Mouse (Mus musculus) adipocyte (in vitro differentiated cells): ENCODE results near the gene Pla2g6.

Source experiments
- DNase-seq: peaks from one replicate; pipeline ENCODE4 v3.0.0-alpha.2; 2016; ENCODE audit warnings: low spot score

Pla2g6 gene

DNA sequence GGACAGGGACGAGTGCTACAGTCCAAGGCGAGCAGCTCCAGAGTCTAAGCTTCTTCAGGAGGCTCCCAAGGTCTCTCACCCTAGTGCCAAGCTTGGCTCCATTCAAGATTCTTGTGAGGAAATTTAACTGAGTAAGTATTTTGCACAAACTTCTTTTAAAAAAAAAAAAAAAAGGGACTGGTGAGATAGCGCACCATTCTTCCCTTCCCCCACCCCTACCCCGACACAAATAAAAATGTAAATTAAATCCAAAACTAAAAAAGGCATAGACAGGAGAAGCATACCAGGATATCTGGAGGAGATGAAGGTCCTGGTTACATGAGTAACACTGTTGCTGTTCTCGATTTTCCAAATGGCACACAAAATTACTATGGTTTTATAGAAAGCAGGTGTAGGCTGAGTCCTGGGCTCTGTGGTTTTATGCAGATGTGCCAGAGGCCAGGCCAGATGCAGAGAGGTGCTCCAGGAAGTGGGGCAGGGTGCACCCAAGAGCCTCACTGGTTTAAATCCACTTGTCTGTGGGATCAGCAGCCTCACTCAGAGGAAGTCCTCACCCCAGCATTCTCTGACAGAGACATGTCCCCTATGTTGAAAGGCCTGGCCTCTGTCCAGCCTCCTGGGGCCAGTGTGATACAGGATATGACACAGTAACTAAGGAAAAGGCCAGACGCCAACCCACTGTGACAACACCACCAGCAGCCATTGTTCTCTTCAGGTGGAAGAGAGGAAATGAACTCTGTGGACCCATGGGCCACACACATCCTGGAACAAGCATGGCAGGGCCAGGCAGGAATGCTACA lies 5.0 kb downstream of the Pla2g6 start:
- peak; percentile 88 for DNase-seq

DNA sequence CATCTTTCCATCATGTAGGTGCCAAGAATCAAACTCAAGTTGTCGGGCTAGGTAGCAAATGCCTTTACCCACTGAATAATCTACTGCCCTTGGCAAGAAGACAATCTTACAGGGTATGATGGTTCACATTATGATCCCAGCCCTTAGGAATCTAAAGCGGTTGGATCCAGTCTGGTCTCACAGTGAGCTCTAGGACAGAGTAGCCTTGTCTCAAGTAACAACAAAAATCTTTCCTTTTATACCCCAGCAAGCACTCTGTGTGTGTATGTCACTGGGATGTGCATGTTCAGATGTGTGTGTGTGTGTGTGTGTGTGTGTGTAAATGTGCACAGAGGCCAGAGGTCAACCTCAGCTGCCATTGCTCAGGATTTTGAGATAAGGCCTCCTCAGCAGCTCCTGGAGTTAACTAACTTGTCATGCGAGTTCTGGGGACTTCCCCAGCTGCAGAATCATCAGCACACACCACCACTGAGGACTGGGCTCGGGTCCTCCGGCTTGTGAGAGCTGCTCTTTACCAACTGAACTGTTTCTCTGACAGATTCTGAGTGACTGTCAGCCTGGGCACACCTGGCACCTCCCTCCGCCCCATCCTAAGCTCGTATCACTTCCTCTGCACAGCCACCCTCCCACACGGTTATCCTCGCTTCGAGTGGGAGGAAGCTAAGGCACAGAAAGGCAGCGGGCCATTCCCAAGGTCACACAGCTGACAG lies 5.8 kb downstream of the Pla2g6 start:
- DNase-seq = peak; percentile 52

DNA sequence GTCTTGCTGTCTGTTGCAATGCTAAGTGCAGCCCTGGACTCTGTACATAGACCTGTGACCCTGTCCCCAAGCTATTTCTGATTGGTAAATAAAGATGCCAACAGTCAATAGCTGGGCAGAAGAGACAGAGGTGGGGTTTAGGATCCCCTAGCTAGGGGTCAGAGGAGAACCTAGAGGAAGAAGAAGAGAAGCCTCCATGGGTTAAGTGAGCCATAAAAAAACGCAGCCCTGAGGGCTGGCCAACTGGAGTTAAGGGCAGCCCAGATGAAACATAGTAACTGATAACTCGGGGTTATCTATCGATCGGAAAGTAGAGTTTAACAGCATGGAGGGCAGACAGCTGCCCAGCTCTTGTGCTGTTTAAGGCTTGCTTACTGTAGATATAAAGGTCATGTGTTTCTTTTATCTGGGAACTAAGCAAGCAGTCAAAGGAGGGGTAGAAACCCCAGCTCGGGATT lies 6.4 kb downstream of the Pla2g6 start:
- DNase-seq = no peak

DNA sequence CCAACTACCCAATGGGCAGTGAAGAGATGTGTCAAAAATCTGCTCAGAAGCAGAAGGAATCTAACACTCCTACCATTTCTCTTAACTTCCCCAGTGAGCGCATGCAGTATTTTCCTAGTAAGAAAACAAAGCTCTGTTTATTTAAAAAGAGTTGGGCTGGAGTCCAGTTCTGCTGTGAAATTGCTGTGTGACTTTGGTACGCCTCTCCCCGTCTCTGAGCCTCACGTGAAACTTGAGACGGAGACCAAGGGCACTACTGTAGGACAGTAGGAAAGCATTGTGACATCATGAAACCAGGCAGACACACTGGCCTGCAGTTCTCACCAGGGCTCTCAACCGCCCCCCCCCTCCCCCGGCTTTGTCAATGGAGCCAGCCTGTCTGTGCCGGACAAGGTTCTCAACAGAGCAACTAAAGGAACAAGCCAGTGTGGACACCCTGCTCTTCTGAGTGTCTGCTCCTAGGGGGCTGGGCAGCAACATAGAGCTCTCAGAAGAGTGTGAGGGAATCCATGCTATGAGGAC lies 14.3 kb downstream of the Pla2g6 start:
- DNase-seq = peak; percentile 50

DNA sequence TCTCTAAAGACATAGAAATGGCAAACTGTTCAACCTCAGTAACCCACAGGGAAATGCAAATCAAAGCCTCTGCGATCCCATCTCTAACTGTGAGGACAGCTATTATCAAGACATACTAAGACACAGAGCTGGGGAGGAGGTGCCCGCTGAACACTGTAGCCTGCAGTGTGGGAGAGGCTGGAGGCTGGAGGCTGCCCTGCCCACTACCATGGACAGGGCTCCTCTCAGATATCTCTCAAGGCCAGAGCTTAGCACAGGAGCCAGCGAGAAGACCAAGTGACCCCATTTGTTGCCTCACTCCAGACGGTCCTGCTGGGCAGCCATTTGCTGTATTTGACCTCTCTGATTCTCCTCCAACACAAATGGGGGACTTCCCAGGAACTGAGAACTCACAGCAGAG lies 20.3 kb downstream of the Pla2g6 start:
- no peak for DNase-seq

DNA sequence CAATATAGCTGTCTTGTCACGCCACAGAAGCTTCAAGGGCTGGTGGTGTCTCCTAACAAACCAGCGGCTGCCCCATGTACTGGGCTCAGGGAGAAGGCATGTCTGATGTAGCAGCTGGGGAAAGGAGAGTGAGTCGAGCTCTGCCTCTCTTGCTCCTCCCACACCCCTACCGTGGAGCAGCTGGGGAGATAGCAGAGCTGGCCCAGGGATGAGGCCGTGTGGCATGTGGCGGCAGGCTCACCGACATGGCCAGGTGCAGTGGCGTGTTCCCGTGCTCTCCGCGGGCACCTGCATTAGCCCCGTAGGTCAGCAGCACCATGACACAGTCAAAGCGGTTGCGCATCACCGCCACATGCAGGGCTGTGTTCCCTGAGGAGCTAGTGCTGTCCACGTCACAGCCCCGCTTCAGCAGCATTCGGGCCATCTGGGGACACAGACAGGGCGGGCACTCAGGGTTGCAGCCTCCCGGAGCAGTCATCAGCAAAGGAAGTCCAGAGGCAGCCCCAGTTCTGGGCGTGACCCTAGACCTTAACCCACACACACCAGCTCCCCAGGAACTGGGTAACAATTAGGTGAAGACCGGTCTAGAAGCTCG lies 22.1 kb downstream of the Pla2g6 start:
- DNase-seq = no peak

DNA sequence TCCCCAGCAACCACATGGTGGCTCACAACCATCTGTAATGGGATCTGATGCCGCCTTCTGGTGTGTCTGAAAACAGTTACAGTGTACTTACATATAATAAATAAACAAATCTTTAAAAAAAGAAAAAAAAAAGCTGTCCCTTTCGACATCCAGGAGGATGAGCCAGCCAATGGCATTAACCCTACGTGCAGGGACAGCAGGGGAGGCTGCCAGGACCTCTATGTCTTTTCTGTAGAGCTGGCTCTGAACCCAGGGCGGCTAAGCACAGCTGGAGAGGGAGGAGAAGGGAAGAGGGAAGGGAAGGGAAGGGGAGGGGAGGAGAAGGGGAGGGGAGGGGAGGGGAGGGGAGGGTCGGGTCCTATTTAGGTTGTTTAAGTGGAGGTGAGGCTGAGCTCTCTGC lies 23.4 kb downstream of the Pla2g6 start:
- peak; percentile 56 for DNase-seq

DNA sequence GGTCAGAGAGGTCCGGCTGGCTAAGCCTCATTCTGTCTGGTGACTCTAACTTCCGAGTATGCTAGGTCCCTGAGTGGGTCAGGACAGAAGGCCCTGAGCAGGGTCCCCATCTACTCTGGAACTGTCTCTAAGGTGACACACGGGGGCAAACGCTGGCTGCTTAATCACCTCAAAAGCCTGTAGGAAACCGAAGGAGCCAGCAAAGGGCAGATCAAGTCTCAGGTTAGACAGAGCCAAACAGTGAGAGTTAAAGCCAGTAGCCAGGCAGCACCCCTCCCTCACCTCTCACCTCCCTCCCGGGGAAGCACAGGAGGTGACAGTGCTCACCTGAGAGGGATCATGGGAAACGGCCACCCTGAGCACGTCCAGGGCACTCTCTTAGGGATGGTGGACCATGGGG lies 24.5 kb downstream of the Pla2g6 start:
- DNase-seq = no peak

DNA sequence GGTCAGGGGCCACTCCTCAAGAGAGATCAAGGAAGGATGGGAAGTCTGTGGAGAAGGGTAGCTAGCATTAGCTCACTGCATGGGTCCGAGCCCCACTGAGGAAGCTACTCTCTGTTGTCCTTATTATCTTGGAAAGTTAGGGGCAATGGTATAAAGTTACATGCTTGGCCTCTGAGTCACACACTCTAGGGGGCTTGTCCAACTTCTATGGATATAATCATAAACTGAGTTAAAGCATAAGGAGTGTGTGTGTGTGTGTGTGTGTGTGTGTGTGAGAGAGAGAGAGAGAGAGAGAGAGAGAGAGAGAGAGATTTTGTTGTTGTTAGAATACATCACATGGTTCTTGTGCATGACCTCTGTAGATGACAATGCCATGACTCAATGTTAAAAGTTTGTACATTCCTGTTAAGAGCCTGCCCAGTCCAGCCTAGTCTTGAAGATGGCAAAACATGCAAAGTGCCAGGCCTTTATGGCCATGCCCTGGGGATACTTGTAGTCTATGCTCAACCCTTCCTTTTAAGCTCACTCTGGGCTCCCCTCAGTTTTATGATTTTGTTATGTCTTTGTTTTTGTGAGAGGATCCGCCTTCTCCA lies 28.5 kb downstream of the Pla2g6 start:
- DNase-seq = no peak

DNA sequence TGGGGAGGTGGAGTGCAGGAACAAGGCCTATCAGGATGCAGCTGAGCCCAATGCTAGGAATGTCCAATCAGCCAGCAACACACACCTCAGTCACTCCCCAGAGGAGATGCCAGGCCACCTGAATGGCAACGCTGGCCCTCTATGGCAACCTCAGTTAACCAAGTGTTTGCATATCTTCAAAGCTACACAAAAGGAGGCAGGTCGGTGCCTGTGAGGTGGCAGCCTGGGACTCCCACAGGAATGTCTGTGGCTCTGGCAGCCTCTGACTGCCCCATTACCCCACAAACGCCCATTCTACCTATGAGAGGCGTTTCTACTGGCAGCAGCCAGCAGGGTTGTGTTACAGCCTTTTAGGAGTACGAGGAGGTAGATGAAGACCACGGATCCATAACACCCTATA lies 29.6 kb downstream of the Pla2g6 start:
- no peak for DNase-seq

DNA sequence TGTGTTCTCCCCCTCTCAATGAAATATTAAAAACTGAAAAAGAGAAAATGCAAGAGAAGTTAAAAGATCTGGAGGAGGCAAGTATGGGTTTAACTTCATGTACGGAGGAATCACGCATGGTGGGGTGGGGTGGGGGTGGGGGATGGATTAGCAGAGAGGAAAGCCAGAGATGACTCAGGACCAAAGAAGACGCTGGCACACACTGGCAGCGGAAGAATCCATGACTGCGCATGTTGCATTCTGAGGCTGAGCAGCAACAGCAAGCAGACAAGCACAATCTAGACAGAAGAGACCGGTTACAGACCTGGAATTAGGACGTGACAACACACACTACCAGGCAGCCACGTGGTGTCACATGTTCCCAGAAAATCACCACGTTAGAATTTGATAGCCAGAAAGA lies 35.4 kb downstream of the Pla2g6 start:
- DNase-seq = no peak

DNA sequence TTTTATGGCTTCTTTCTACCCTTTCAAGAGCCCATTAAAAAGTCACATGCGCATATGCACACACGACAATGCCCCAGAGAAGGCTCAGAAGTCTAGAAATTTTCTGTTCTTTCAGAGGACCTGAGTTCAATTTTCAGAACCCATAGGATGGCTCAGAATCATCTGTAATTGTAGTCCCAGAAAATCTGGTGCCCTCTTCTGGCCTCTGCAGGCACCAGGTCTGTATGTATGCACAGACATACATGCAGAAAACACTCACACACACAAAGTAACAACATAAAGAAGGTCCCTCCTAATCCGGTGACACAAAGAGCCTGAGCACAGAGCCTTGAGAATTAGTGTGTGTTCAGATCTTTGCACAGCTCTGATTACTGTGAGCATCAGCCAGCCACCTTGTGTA lies 37.9 kb downstream of the Pla2g6 start:
- DNase-seq = no peak

DNA sequence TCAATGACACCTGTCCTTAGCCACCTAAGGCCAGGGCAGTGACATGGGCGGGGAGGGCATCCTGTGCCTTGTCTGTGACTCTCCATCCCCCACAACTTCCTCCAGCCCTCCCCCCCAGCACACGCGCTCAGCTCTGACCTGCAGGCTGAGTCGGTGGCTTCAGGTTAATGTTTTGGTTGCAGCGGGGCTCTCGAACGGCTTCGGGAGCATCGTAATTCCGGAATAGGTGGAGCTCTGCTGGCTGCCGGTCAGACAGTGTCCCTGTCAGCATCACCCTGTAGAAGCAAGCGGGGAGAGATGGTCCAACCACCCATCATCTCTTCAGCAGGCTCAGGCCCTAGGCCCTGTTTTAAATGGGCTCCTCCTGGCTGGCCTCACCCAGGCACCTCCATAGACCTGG lies 38.7 kb downstream of the Pla2g6 start:
- DNase-seq = no peak

DNA sequence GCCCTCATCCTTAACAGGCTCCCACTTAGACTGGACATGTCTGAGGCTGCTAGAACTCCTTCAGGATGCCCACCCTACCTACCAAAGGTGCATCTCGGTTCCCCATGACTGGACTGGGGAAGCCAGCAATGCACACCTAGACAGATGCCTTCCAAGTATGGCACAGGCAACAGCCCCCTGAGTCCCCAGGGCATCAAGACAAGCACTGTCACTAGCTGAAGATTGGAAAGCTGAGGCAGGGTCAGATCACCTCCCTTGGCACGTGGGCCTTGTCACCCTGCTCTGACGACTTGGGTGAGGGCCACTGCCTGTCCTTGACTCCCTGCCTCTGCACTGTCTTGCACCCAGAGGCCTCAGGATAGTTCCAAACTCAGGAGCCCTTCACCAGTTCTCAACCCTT lies 39.8 kb downstream of the Pla2g6 start:
- DNase-seq = no peak

DNA sequence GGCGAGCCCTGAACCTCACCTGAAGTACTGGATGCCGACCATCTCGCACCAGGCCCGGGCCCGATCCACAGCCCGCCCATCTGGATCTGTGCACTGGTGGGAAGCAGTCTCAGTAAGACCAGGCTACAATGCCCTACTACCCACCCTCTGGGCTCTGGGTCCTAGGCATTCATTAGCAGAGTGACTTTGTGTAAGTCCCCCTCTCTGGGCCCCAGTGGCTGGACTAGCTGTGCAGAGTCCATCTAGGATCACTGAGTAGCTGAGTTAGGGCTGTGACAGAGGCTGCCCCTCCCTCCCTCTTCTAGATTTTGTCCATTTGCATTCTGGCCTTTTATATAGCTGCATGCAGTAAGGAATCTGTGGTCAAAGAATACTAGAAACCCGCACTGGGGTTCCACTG lies 41.1 kb downstream of the Pla2g6 start:
- DNase-seq = no peak

DNA sequence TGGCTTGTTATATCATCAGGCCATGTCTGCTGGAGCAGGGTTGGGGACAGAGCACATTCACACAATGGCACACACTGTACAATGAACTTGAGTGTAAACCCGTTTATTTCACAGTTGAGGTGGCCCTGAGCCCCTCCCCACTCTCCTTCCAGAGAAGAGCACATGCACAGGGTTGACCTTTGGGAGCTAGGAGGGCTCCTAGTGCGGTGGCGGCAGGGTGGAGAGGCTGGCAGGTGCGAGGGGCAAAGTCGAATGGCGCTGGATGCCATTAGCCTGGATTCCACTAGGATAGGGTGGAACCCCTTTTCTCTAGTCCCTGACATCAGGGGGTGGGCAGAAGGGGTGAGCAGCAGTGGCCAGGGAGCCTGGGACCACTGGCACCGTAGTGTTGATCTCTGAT lies 42.0 kb downstream of the Pla2g6 start:
- DNase-seq = no peak

DNA sequence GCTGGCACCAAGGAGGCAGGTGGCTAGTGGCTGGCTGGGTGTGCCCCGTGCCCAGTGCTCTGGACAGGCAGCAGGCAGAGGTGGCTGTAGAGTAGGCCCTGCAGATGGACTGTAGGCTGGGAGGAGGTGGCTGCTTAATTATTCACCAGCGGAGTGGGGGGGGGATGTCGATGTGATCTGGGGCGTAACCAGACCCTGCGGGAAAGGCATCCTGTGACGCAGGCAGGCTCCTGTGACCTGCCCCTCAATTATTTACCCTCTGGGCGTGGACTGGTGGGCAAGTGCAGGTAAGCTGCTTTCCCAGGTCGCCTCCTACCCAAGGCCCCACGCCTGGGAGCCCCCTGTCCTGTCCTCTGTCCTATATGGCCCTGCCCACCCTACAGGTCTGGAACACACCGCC lies 42.8 kb downstream of the Pla2g6 start, which contains the start of gene Baiap2l2:
Gene Baiap2l2 (minus strand): TSS at position 139 of the 400 bp plus-strand sequence.
- DNase-seq = no peak

DNA sequence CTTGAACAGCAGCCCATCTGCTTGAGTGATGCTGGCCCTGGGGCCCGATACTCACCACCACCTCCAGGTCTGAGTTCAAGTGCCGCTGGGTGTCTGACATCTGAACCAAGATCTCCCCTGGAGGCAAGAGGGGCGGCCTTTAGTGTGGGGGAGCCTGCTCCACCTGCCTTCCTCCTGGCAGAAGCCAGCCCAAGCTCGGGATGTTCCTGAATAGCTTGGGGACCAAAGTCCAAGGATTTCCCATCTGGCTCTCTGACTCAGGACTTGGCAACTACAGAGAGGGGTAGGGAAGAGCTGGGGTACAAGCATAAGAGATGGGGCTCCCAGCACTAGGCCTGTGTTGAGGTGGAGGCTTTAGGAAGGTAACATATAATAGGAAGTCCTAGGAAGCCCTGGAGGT lies 44.8 kb downstream of the Pla2g6 start:
- no peak for DNase-seq

DNA sequence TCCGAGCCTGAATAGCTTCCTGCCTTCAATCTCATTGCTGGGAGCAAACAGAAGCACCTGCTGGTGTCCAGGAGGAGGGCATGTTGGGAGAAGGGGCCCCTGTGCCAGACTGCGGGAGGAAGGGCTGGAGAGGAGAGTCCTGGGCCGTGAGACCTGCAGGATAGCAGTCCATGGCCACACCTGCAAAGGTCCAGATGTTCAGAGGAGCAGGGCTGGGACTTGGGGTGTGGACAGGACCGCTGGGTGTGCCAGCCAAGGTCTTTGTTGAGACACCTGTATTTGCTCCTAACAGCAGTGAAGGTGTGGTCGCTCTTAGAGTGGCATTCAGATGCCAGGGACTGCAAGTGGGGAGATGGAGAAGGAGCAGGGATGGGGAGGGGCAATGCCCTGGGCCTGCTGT lies 45.8 kb downstream of the Pla2g6 start:
- DNase-seq = no peak

DNA sequence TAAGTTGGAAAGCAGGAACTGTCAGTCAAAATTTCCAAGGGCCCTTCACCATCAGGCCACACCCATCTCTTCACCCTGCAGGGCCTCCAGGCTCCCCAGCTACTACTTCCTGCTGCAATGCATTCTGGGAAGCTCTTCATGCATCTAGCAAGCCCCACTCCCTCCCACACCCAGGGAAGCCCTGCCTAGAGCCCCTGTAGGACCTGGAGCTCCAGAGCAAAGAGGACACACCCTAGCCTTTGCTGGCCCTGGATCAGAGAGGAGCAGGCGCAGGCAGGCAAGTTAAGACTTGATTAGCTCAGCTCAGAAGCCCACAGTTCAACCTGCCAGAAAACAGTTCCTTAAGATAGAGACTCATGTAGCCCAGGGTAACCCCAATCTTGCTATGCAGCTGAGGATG lies 46.8 kb downstream of the Pla2g6 start:
- DNase-seq = no peak

DNA sequence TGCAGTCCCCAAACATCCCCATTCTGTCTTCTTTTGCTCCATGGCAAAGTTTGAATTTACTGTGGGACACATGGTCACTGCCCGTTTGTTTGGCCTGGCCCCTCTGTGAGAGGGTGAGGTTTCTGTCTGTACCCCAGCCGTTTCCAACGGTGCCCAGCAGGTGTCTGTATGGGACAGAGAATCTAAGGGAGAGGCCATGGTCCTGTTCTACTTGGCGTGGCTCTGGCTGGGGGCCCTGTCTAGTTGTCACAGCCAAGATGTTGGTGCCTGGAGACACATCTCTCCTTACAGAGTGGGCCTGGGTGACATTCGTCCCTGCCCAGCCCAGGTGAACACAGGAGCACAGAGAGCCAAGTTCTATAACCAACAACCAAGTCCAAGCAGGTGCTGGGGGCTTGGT lies 47.3 kb downstream of the Pla2g6 start:
- DNase-seq = no peak

DNA sequence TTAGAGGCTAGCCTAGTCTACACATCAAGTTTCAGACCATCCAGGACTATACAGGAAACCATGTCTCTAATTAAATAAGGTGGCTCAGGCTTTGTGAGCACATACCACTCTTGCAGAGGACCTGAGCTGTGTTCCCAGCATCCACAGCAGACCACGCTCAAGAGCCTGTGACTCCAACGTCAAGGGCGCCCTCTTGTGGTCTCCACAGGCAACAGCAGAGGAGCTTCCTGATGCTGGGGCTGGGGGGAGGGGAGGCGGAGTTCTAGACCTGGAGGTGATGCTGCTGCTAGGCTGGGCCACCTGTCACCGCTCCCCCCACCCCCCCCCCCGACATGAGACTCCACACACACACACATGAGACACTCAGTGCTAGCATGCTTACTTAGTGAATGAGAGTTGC lies 48.0 kb downstream of the Pla2g6 start:
- DNase-seq = peak; percentile 37

DNA sequence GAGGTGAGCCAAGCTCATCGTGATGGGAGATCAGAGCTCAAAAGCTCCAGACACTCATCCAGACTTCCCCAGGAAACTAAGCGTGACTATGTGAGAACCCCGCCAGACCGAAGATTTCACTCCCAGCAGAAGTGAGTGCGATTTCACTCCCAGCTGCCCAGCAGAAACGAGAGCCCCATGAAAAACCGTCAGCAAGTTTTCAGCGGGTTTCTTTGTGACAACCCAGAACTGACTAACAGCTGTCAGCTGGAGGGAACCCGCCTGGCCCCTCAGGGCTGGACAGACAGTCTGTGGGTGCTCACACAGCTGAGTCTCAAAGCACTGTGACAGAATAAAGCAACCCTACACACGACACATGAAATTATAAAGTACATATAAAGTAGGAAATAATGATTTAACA lies 50.5 kb downstream of the Pla2g6 start:
- DNase-seq = no peak
